Mouse (Mus musculus) small intestine, adult 2 months (tissue): ENCODE measurements around the gene Ppp1r13l.

ENCODE experiments used
- CTCF ChIP-seq: fragments of 200-500 bp; IDR thresholded peaks from 2 replicates; pipeline ENCODE4 v1.5.1; 2012; ENCODE audit warnings: low read depth, mild to moderate bottlenecking, control low read depth, inconsistent platforms, low read length, moderate library complexity, mixed read lengths; ENCODE audit not compliant: insufficient replicate concordance, insufficient read length; ENCODE audit errors: extremely low read depth
- POLR2A ChIP-seq: fragments of 200-500 bp; IDR thresholded peaks from 2 replicates; pipeline ENCODE4 v1.6.1; 2012; ENCODE audit warnings: low read depth, mild to moderate bottlenecking, control low read depth, inconsistent platforms, low read length, moderate library complexity

DNA sequence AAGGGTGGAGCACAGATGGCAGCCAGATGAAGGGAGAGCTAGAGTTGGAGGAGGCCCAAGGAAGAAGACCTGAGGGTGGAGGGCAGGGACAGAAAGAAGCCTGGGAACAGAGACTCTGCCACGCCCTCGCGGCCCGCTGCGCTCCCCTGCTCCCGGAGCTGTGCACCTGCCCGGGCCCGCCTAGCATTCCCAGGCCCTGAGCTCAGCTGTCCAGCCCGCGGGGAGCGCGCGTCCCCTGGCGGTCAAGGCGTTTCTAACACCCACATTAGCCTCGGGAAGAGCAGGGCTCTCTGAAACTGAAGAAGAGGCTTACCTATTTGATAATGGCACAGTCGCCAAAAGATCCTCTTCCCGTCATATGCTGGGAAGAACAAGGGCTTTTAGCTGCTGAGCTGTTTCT lies 4.3 kb downstream of the Ppp1r13l start:
- TF ChIP-seq CTCF (peak; percentile 85), POLR2A (no peak)
